Mouse (Mus musculus) skeletal muscle tissue, adult 2 months (tissue): Measurements from ENCODE around the gene Krtap19-5.

Source experiments
- DNase-seq: peaks from one replicate; pipeline ENCODE4 v3.0.0-alpha.2; 2012; ENCODE audit warnings: low read depth, low spot score

Krtap19-5 gene

GRCm38 (mm10) chr16:88896357-88896756 lies at the start of gene Krtap19-5:
Gene Krtap19-5, minus strand, starts transcription at chr16:88896457.
- DNase-seq: no peak

GRCm38 (mm10) chr16:88941106-88941505 lies 44.8 kb upstream of the Krtap19-5 start:
- DNase-seq: no peak

DNA sequence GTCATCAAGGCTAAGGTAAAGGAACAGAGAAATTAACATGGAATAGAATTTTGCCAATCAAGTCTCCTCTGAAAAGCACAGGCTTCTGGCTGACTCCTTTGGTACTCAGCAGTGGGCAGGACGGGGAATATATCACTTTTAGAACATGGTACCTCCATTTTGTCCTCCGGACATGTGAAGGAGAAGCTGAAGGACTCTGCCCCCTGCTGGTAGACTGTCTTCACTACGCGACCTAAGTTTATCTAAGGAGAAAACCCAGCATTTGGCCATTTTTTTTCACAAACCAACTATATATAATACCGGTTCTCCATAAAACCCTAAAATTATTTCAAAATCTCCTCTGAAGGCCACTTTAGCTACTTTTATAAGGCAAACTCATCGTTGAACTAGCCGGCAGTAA lies 42.0 kb upstream of the Krtap19-5 start:
- no peak for DNase-seq

DNA sequence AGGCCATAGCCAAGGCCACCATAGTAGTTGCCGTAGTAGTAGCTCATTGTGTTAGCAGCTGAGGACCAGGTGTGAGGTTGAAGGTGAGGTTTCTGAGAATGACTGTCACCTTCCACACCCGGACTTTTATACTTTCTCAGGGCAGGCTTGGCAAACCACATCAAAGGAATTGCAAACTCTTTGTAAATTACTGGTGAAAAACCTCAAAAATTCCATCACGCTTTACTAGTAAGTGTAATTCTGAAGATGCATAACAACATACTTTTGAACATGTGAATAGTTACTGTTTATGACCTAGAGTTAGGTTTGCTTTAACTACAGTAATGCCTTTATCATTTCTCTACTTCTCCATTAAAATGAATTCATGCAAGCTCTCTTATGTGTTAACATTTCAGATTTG lies 35.9 kb upstream of the Krtap19-5 start, which contains the start of gene Krtap19-9b:
Gene Krtap19-9b, minus strand, starts transcription at position 101 of the 400 bp plus-strand sequence.
- DNase-seq: no peak

DNA sequence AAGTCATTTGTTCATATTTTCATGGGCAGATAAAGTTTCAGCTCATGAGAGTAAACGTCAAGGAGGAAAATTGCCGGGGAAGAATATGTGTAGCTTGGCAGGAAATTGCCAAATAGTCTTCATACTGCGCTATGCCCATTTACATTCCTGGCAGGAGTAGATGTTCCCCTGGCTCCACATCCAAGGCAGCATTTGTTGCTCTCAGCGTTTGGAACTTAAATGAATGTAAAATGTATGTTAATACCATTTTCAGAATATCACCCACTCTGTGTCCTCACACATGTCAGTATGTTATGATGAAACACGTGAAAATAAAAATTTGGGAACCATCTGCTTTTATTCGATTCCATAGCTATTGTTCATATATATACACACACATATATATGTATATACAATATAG lies 9.4 kb downstream of the Krtap19-5 start:
- DNase-seq: no peak

DNA sequence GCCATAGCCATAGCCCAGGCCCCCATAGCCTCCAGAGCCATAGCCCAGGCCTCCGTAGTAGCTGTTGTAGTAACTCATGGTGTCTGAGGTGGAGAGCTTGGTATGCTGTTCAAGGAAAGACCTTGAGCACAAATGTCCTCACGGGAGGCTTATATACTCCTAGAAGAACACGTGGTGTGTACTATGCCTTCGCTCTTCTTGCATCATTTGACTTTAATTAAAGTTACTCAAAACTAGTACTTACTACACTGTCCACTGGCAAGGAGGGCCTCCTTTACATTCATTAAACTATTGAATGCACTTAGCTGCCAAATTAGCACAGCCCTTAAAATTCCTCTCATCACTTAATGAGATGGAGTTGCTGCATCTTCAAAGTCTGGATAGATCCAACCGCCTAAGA lies 11.3 kb downstream of the Krtap19-5 start, which contains the start of gene Krtap19-4:
Gene Krtap19-4, minus strand, starts transcription at position 101 of the 400 bp plus-strand sequence.
- no peak for DNase-seq

DNA sequence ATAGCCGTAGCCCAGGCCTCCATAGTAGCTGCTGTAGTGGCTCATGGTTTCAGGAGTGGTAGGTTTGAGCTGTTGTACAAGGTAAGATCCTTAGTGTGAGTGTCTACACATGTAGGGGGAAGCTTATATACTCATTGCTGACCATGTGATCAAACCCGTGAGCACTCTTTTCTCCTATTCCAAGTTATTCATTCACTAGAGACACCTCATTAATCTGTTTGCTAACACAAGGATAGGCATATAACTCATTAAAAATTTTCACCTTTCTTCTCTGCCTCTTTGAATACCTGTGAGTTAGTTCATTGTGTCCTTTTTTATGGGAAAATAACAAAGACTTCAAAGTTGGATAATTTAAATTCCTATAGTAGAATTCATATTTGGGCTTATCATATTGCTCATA lies 18.3 kb downstream of the Krtap19-5 start, which contains the start of gene Krtap19-3:
Gene Krtap19-3, minus strand, starts transcription at position 101 of the 400 bp plus-strand sequence.
- no peak for DNase-seq

DNA sequence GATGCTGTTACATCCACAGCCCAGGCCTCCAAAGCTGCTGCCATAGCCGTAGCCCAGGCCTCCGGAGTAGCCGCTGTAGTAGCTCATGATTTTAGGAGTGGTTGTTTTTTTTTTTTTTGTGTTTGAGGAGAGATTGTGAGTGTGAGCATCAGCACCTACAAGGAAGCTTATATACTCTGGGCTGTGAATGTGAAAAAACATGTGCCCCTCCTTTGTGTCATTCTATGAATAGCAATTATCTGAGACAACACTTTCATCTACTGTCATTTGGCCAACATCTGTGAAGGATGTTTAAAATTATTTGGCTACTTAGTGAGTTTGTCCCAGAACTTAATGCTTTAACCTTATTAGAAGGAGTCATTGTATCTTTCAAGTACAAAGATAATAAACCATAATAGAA lies 22.1 kb downstream of the Krtap19-5 start, which contains the start of gene Krtap19-2:
Gene Krtap19-2, minus strand, starts transcription at position 101 of the 400 bp plus-strand sequence.
- DNase-seq: no peak

- DNase-seq: no peak
These were observed 26.9 kb downstream of the Krtap19-5 start, which contains the start of gene Krtap19-1 for GRCm38 (mm10) chr16:88869311-88869710. Gene Krtap19-1, minus strand, starts transcription at chr16:88869411.

DNA sequence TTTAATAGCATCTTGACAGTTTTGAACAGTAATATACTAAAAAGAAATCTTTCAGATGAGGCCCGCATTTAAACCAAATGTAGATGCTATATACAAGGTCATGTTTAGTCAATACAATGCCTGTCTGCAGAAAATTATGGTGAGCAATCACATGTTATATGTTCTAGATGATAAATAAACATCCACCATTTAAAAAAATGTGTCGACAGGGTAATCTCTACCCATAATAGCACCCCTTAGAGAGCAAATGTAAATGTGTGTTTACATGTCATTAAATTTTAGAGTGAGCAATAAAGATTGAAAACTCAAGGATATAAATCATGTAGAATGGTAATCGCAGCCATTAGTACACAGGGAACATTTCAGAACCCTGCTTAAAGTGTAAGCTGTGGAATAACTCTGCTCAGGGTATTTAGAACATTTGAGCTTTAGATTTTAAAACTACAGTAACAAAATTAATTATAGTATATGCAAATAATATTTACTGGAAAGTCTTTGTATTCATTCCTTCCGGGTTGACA lies 31.3 kb downstream of the Krtap19-5 start:
- DNase-seq: no peak

DNA sequence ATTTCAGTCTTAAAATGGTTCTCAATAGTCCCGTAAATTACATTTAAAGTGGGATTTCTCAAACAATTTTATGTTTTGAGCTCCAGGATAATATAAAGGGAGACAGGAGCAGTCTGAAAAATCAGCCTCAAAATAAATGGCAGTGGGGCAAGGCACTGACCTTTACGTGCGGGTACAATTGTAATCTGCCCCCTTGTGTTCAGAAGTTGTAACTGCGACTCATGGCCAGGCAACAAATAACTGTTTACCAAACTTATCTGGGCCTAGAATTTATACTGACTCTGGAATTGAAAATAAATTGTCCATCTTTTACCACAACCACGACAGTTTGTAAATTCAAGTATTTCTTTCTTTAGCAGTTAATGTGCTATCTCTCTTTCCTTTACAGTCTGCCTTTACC lies 44.8 kb downstream of the Krtap19-5 start:
- no peak for DNase-seq

GRCm38 (mm10) chr16:88848558-88848957 lies 47.7 kb downstream of the Krtap19-5 start:
- no peak for DNase-seq

DNA sequence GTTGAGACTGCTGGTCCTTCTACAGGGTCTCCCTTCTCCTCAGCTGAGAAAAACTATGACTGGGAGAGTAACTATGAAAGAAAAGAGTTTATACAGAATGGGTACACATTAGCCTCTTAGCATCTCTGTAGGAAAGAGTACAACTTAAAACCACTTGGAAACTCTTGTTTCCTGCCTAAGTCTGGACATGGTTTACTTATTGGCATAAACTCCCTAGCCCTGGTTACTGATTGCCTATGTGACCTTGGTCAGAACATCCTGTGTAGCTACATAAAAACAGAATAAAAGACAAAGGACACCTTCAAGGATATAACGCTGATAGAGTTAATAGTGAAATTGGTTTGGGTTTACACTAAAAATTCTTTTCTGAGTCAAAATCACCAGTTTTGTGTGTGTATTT lies 48.9 kb downstream of the Krtap19-5 start:
- no peak for DNase-seq
